ENCODE assay signal across 13 mouse cellular contexts in the genomic region with DNA sequence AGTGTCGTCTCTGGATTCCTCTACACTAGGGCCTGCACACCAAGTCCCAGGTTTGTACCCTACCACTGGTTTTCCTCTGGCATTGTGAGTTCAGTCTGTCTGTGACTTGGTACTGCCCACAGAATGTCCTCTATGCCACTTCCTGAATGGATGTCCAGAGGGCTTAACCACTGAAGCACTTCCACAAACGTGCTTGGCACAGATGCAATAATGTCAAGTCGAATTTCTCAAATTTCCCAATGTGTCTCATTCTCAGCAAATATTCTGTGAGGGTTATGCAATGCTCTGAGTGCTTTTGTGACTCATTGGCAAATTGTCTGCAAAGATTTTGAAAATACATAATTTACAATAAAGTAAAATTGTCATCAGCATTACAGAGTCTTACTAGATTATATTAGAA.
A peak's percentile ranks its signal among the peaks of the same experiment; 100 is the strongest.
DNase-seq lines count a peak whose midpoint lies in the region; ATAC-seq and TF ChIP-seq lines count a peak whose summit lies in the region.
"Had no signal": no experiment of that assay in that cellular context is flagged by ENCODE, and none has a peak within 500 bp of the region (broad histone marks: within the 10 kb centered on the region; RNA-seq: fewer than 3 reads in every experiment).

No protein-coding gene starts in this region.

- no peaks in the 10 kb centered on the region for H3K36me3 ChIP-seq in liver, postnatal 0 days (replicated peaks; ENCODE audit: insufficient read depth, low read length)
- H3K36me3 ChIP-seq in lung, postnatal 0 days (ENCODE audit: insufficient read depth, low read length): no peaks in the 10 kb centered on the region
- H3K36me3 ChIP-seq: limb, embryonic 13.5 days; midbrain, embryonic 10.5 days; neural tube, embryonic 13.5 days had no signal

- 45% methylated on average over 3 of the region's 3 CpGs for WGBS in liver, postnatal 0 days (ENCODE audit: insufficient replicate concordance)
- 40% methylated on average over 3 of the region's 3 CpGs for WGBS in lung, postnatal 0 days

- intact Hi-C loops in left cerebral cortex, postnatal 25 days (cut with DNase I): no loop called here

- peak; percentile 53 for DNase-seq in adrenal gland, postnatal 10 days
- no peak for DNase-seq in adrenal gland, postnatal 4 days (ENCODE audit: low spot score in 2 of 2)
- no peak for DNase-seq in liver, postnatal 0 days
- no peak for DNase-seq in liver
- peak; percentile 89 for DNase-seq in lung, postnatal 0 days (ENCODE audit: low spot score)
- no peak for DNase-seq in layer of hippocampus, postnatal 36 days
- DNase-seq in left cerebral cortex, postnatal 25 days (ENCODE audit: low spot score in 2 of 2): no peak
- DNase-seq in right cerebral cortex, postnatal 4 days: no peak
- DNase-seq: cerebellum, postnatal 25 days; kidney, adult 11 months had no signal

- H3K27ac ChIP-seq in liver, postnatal 0 days (ENCODE audit: low read depth): no peak overlapping the region
- H3K27ac ChIP-seq in lung, postnatal 0 days (ENCODE audit: low read length): no peak overlapping the region
- H3K27ac ChIP-seq: limb, embryonic 13.5 days; midbrain, embryonic 10.5 days; neural tube, embryonic 13.5 days had no signal

- H3K9me3 ChIP-seq in liver, postnatal 0 days (ENCODE audit: low read length): no peaks in the 10 kb centered on the region
- no peaks in the 10 kb centered on the region for H3K9me3 ChIP-seq in lung, postnatal 0 days (ENCODE audit: low read length)
- H3K9me3 ChIP-seq: limb, embryonic 13.5 days; midbrain, embryonic 10.5 days; neural tube, embryonic 13.5 days had no signal

- no peak overlapping the region for H3K4me3 ChIP-seq in liver, postnatal 0 days (ENCODE audit: low read depth, low read length)
- no peak overlapping the region for H3K4me3 ChIP-seq in lung, postnatal 0 days (ENCODE audit: low read depth, low read length)
- H3K4me3 ChIP-seq: limb, embryonic 13.5 days; midbrain, embryonic 10.5 days; neural tube, embryonic 13.5 days had no signal

- no peak for TF ChIP-seq CTCF in liver, postnatal 0 days (IDR thresholded peaks at IDR 0.05; ENCODE audit: low read depth)
- TF ChIP-seq CTCF in lung, postnatal 0 days (IDR thresholded peaks at IDR 0.05): no peak

- no peak overlapping the region for H3K9ac ChIP-seq in liver, postnatal 0 days (replicated peaks)
- no peak overlapping the region for H3K9ac ChIP-seq in lung, postnatal 0 days (replicated peaks; ENCODE audit: low read depth)
- H3K9ac ChIP-seq: limb, embryonic 13.5 days; neural tube, embryonic 13.5 days had no signal

- H3K4me1 ChIP-seq in liver, postnatal 0 days (ENCODE audit: insufficient read depth): no peaks in the 10 kb centered on the region
- H3K4me1 ChIP-seq in lung, postnatal 0 days (ENCODE audit: insufficient read depth, low read depth, low read length): no peaks in the 10 kb centered on the region
- H3K4me1 ChIP-seq: limb, embryonic 13.5 days; midbrain, embryonic 10.5 days; neural tube, embryonic 13.5 days had no signal

- no peaks in the 10 kb centered on the region for H3K27me3 ChIP-seq in liver, postnatal 0 days (ENCODE audit: insufficient read depth, low read length)
- no peaks in the 10 kb centered on the region for H3K27me3 ChIP-seq in lung, postnatal 0 days (replicated peaks; ENCODE audit: insufficient read depth, low read length)
- H3K27me3 ChIP-seq: limb, embryonic 13.5 days; neural tube, embryonic 13.5 days had no signal

- no peak for TF ChIP-seq EP300 in liver, postnatal 0 days (IDR thresholded peaks at IDR 0.05; ENCODE audit: low read depth)
- peak; percentile 82 for TF ChIP-seq EP300 in lung, postnatal 0 days (IDR thresholded peaks at IDR 0.05)

- no peak overlapping the region for H3K4me2 ChIP-seq in liver, postnatal 0 days (ENCODE audit: low read depth, low read length)
- no peak overlapping the region for H3K4me2 ChIP-seq in lung, postnatal 0 days (replicated peaks; ENCODE audit: low read depth, low read length)
- H3K4me2 ChIP-seq: limb, embryonic 13.5 days; neural tube, embryonic 13.5 days had no signal

- ATAC-seq in liver, postnatal 0 days: peak; percentile 58
- peak; percentile 76 for ATAC-seq in lung, postnatal 0 days

Comparison
In these comparisons a context has a peak if more than half of its experiments do, and no peak if none do; other contexts are left out.
1. DNase-seq: peak in adrenal gland, postnatal 10 days (single experiment) and lung, postnatal 0 days (single experiment); none in adrenal gland, postnatal 4 days (0 of 2), liver, postnatal 0 days (single experiment), liver (single experiment), layer of hippocampus, postnatal 36 days (0 of 2), left cerebral cortex, postnatal 25 days (0 of 2) and right cerebral cortex, postnatal 4 days (single experiment).